Mouse (Mus musculus) liver, embryonic 12.5 days (tissue): ENCODE measurements around the gene Dennd4a. TPM values are rescaled to one million over a fixed set of nuclear protein-coding genes. Genes with fewer than 3 reads are reported as not detected.

Experiments
- ATAC-seq: fragments of 200-750 bp; cut with Nextera tagmentation; 2 replicates; pipeline ENCODE4 v1.8.0; 2017; ENCODE audit warnings: moderate number of reproducible peaks, mild to moderate bottlenecking, moderate library complexity
- H3K27ac ChIP-seq: fragments of 300-500 bp; sonication (generic); 2 replicates; pipeline ENCODE4 v1.5.1; 2016; ENCODE audit warnings: mild to moderate bottlenecking
- H3K27me3 ChIP-seq: fragments of 300-500 bp; sonication (generic); replicated peaks from 2 replicates; pipeline ENCODE4 v1.6.1; 2016; ENCODE audit warnings: mild to moderate bottlenecking, moderate library complexity
- H3K36me3 ChIP-seq: fragments of 300-500 bp; sonication (generic); 2 replicates; pipeline ENCODE4 v1.6.1; 2016; ENCODE audit warnings: mild to moderate bottlenecking, moderate library complexity
- H3K4me1 ChIP-seq: fragments of 300-500 bp; sonication (generic); 2 replicates; pipeline ENCODE4 v1.6.1; 2016
- H3K4me2 ChIP-seq: fragments of 300-500 bp; sonication (generic); 2 replicates; pipeline ENCODE4 v1.6.1; 2016; ENCODE audit warnings: mild to moderate bottlenecking, moderate library complexity
- H3K4me3 ChIP-seq: fragments of 300-500 bp; sonication (generic); 2 replicates; pipeline ENCODE4 v1.5.1; 2016; ENCODE audit warnings: mild to moderate bottlenecking, moderate library complexity
- H3K9ac ChIP-seq: fragments of 300-500 bp; sonication (generic); 2 replicates; pipeline ENCODE4 v1.6.1; 2016; ENCODE audit warnings: mild to moderate bottlenecking, moderate library complexity
- H3K9me3 ChIP-seq: fragments of 300-500 bp; sonication (generic); replicated peaks from 2 replicates; pipeline ENCODE4 v1.6.1; 2016; ENCODE audit warnings: mild to moderate bottlenecking, moderate library complexity
- WGBS: fragments of 180-500 bp; shearing (Covaris S2); methylation state at CpG from one replicate; pipeline ENCODE4 v1.1.7; 2016; ENCODE audit not compliant: insufficient replicate concordance; 5-methylcytosine and 5-hydroxymethylcytosine counted together
- polyA plus RNA-seq: library from polyadenylated mRNA; unstranded; fragments of >200 nt; fragmentation: Nextera tagmentation; extraction: Ambion mirVana; gene quantifications from 2 replicates; pipeline ENCODE4 v1.2.1, GENCODE M21; 2016

The Dennd4a gene
- polyA plus RNA-seq, 1 experiment from 2014 or later, result 32.7 TPM

DNA sequence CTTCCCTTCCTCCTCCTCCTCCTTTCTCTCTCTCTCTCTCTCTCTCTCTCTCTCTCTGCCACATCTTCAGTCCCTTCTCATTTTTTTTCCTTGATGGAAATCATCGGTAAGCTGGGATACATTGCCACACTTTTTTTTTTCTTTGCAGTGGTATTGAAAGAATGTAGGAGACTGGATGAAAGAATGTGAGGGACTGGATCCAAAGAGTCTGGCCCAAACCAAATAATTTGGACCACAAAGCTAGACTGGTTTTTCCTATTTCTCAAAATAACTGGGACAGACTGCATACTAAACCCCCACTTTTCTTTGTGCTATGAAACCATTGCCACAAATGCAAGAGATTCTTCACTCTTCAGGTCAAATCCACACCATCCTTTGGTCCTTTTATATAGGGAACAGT is 19.5 kb upstream of the Dennd4a start:
- Histone ChIP-seq H3K4me2 (peak overlapping the region; percentile 54), H3K4me1 (peaks cover 76% of the 10 kb centered on the region), H3K4me3 (no peak overlapping the region), H3K9me3 (no peaks in the 10 kb centered on the region), H3K9ac (peak overlapping the region; percentile 58), H3K27ac (peak overlapping the region; percentile 97), H3K36me3 (no peaks in the 10 kb centered on the region), H3K27me3 (no peaks in the 10 kb centered on the region)
- no peak for ATAC-seq
- WGBS, result 85% methylated on average over 1 of the region's 1 CpGs

- WGBS, result 22% methylated on average over 10 of the region's 10 CpGs
- H3K4me1 ChIP-seq, result peaks cover 79% of the 10 kb centered on the region
- H3K27ac ChIP-seq, result peak overlapping the region; percentile 97
- peak overlapping the region; percentile 58 for H3K9ac ChIP-seq
- peak overlapping the region; percentile 54 for H3K4me2 ChIP-seq
- H3K4me3 ChIP-seq, result no peak overlapping the region
- no peaks in the 10 kb centered on the region for H3K9me3 ChIP-seq
- H3K36me3 ChIP-seq, result no peaks in the 10 kb centered on the region
- H3K27me3 ChIP-seq, result no peaks in the 10 kb centered on the region
- peak; percentile 92 for ATAC-seq
Observed at GRCm38 (mm10) chr9:64792379-64793274, 18.5 kb upstream of the Dennd4a start.

DNA sequence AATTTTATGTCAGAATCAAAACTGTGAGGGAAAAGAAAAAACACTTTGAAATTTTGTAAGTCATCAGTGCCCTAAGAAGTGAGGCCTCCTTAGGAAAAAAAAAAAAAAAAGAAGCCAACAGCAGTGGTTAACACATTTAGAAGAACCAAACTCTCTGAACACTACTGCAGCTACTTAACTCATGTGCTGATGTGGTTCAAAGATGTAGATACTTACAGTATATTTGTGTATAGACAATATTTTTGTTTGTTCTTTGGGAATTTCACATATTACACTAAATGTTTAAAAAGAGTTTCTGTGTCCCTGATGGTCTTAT is 17.9 kb upstream of the Dennd4a start:
- Histone ChIP-seq H3K9ac (peak overlapping the region; percentile 51), H3K4me1 (peaks cover 79% of the 10 kb centered on the region), H3K4me3 (no peak overlapping the region), H3K9me3 (no peaks in the 10 kb centered on the region), H3K27me3 (no peaks in the 10 kb centered on the region), H3K27ac (peak overlapping the region; percentile 97), H3K36me3 (no peaks in the 10 kb centered on the region), H3K4me2 (peak overlapping the region; percentile 54)
- no peak for ATAC-seq

DNA sequence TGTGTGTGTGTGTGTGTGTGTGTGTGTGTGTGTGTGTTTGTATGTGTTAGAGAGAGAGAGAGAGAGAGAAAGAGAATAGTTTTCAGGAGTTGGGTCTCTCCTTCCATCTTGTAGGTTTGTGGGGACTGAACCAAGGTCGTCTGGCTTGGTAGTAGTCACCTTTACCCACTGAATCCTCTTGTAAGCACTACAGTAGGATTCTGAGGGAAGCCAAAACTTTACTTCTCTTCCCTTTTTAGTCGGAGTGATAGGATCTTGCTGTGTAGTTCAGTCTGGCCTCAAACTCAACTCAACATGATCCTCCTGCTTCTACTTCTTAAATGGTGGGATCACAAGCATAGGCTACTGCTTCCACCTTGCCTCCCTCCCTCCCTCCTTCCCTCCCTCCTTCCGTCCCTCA is 17.3 kb upstream of the Dennd4a start:
- no peak for ATAC-seq
- H3K9me3 ChIP-seq, result no peaks in the 10 kb centered on the region
- no peaks in the 10 kb centered on the region for H3K36me3 ChIP-seq
- H3K9ac ChIP-seq, result peak overlapping the region; percentile 51
- peak overlapping the region; percentile 97 for H3K27ac ChIP-seq
- no peak overlapping the region for H3K4me3 ChIP-seq
- H3K27me3 ChIP-seq, result no peaks in the 10 kb centered on the region
- peak overlapping the region; percentile 54 for H3K4me2 ChIP-seq
- H3K4me1 ChIP-seq, result peaks cover 78% of the 10 kb centered on the region
- WGBS, result 41% methylated on average over 3 of the region's 3 CpGs

GRCm38 (mm10) chr9:64794448-64795420 is 16.4 kb upstream of the Dennd4a start:
- Histone ChIP-seq H3K27me3 (no peaks in the 10 kb centered on the region), H3K27ac (peak overlapping the region; percentile 97), H3K36me3 (no peaks in the 10 kb centered on the region), H3K9ac (0 out of 2 replicates have a peak overlapping the region, but pooled peaks have one; percentile 51), H3K4me3 (no peak overlapping the region), H3K4me1 (peaks cover 68% of the 10 kb centered on the region), H3K4me2 (peak overlapping the region; percentile 54; the same call in 1 of the 2 replicates), H3K9me3 (no peaks in the 10 kb centered on the region)
- no peak for ATAC-seq
- 85% methylated on average over 6 of the region's 6 CpGs for WGBS

DNA sequence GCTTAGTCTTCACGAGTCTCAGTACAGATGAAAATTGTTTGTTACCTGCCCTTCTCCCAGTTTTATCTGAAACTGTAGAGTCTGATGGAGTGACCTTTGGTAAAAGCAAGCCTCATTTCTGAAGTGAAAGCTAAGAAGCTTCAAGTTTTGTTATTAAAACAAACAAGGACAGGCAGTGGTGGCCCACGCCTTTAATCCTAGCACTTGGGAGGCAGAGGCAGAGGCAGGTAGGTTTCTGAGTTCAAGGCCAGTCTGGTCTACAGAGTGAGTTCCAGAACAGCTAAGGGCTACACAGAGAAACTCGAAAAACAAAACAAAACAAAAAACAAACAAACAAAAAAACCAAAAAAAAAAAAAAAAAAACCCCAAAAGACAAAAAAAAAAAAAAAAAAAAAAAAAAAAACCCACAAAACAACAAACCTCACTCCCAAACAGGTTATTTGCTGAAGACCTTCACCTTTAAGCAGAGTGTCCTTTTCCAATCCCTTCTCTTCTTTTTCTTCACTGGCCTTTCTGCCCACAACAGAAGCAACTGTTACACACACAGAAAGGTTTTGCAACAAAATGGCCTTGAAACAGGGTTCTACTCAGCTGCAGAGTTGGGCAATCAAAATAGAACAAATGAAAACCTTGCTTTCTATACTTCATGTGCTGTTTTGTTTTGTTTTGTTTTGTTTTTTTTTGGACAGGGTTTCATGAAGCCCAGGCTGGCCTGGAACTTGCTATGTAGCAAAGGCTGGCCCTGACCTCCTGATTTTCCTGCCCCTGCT is 15.1 kb upstream of the Dennd4a start:
- Histone ChIP-seq H3K9ac (no peak overlapping the region), H3K36me3 (no peaks in the 10 kb centered on the region), H3K27ac (peak overlapping the region; percentile 97), H3K4me3 (no peak overlapping the region), H3K4me2 (no peak overlapping the region), H3K9me3 (no peaks in the 10 kb centered on the region), H3K4me1 (peaks cover 55% of the 10 kb centered on the region), H3K27me3 (no peaks in the 10 kb centered on the region)
- 57% methylated on average over 3 of the region's 3 CpGs for WGBS
- ATAC-seq, result no peak

GRCm38 (mm10) chr9:64797392-64797791 is 13.7 kb upstream of the Dennd4a start:
- Histone ChIP-seq H3K9ac (no peak overlapping the region), H3K4me1 (peaks cover 42% of the 10 kb centered on the region), H3K4me3 (no peak overlapping the region), H3K27me3 (no peaks in the 10 kb centered on the region), H3K36me3 (no peaks in the 10 kb centered on the region), H3K27ac (no peak overlapping the region), H3K9me3 (no peaks in the 10 kb centered on the region), H3K4me2 (no peak overlapping the region)
- 82% methylated on average over 4 of the region's 4 CpGs for WGBS
- ATAC-seq, result no peak

DNA sequence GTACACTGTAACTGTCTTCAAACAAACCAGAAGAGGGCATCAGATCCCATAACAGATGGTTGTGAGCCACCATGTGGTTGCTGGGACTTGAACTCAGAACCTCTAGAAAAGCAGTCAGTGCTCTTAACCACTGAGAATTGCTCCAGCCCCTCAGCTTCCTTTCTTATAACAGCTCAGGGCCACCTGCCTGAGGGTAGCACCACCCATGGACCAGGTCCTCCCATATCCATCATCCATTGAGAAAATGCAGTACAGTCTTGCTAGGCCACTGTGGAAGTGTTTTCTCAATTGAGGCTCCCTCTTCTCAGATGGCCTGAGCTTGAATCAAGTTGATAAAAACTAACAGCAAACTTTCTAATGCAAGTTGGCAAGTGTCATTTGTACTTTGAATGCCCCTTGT is 13.0 kb upstream of the Dennd4a start:
- peak overlapping the region; percentile 54; the same call in 1 of the 2 replicates for H3K27ac ChIP-seq
- no peak for ATAC-seq

DNA sequence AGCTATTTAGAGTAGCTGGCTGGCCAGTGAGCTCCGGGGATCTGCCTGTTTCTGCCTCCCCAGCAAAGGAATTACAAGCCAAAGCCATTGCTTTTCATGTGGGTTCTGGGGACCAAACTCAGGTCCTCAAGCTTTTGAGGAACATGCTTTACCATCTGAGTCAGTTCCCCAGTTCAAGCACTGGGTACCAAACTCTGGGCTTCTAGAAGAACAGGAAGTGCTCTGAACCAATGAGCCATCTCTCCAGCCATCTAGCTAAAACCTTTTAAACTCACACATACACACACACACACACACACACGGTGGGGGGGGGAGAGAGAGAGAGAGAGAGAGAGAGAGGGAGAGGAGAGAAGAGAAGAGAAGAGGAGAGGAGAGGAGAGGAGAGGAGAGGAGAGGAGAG is 12.3 kb upstream of the Dennd4a start:
- WGBS, result 68% methylated on average over 2 of the region's 2 CpGs
- Histone ChIP-seq H3K4me2 (no peak overlapping the region), H3K4me1 (peaks cover 30% of the 10 kb centered on the region), H3K4me3 (no peak overlapping the region), H3K9ac (no peak overlapping the region), H3K9me3 (no peaks in the 10 kb centered on the region), H3K36me3 (no peaks in the 10 kb centered on the region), H3K27ac (0 out of 2 replicates have a peak overlapping the region, but pooled peaks have one; percentile 59), H3K27me3 (no peaks in the 10 kb centered on the region)
- ATAC-seq, result no peak

More for the DNA sequence above, 13.0 kb upstream of the Dennd4a start:
- no peaks in the 10 kb centered on the region for H3K36me3 ChIP-seq
- peaks cover 37% of the 10 kb centered on the region for H3K4me1 ChIP-seq
- H3K4me2 ChIP-seq, result no peak overlapping the region
- H3K9me3 ChIP-seq, result no peaks in the 10 kb centered on the region
- H3K9ac ChIP-seq, result no peak overlapping the region
- no peaks in the 10 kb centered on the region for H3K27me3 ChIP-seq
- no peak overlapping the region for H3K4me3 ChIP-seq

DNA sequence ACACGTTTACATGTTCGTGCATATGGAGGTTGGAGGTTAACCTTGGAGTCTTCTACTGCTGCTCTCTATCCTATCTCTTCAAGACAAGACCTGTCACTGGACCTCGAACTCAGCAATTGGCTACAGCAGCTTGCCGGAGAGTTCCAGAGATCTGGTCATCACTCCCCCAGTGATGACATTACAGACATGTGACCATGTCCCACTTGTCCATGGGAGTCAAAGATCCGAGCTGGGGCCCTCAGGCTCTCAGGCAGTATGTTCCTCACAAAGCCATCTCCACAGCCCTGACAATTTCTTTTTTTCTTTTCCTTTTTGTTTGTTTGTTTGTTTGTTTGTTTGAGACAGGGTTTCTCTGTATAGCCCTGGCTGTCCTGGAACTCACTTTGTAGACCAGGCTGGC is 11.6 kb upstream of the Dennd4a start:
- H3K9me3 ChIP-seq, result no peaks in the 10 kb centered on the region
- H3K4me2 ChIP-seq, result no peak overlapping the region
- peaks cover 27% of the 10 kb centered on the region for H3K4me1 ChIP-seq
- H3K4me3 ChIP-seq, result no peak overlapping the region
- no peak for ATAC-seq
- H3K27me3 ChIP-seq, result no peaks in the 10 kb centered on the region
- H3K36me3 ChIP-seq, result no peaks in the 10 kb centered on the region
- 85% methylated on average over 5 of the region's 5 CpGs for WGBS
- no peak overlapping the region for H3K9ac ChIP-seq
- no peak overlapping the region for H3K27ac ChIP-seq

DNA sequence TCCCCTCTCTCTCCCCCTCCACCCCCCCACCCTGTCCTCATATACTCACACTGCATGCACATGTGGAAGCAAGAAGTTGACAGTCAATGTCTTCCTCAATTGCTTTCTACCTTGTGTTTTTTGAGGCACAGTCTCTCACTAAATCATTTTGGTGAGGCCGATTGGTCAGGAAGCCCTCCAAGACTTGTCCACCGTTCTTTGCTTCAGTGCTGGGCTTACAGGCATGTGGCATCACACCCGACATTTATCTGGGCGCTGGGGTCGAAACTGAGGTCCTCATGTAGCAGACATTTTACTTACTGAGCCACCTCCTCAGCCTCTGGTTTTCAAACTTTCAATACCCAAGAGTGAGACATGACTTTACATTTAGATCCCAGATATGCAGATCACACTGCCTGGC is 8.6 kb upstream of the Dennd4a start:
- WGBS, result 74% methylated on average over 5 of the region's 5 CpGs
- Histone ChIP-seq H3K27ac (no peak overlapping the region), H3K4me3 (no peak overlapping the region), H3K9ac (no peak overlapping the region), H3K9me3 (no peaks in the 10 kb centered on the region), H3K27me3 (no peaks in the 10 kb centered on the region), H3K4me1 (peaks cover 35% of the 10 kb centered on the region), H3K4me2 (no peak overlapping the region), H3K36me3 (no peaks in the 10 kb centered on the region)
- no peak for ATAC-seq
